Mouse (Mus musculus) left cerebral cortex, adult 9 months (tissue): ENCODE measurements at regions not wholly inside any gene's neighbourhood (a gene's known extent, or its start where the extent isn't known, plus 50 kb on each side); places are given as distances from the start of the nearest gene placed in this dataset.

Experiments
- DNase-seq, 2 experiments: peaks; one replicate each; pipeline ENCODE4 v3.0.0; 2022; ENCODE audit warnings: low spot score in 2 of 2

DNA sequence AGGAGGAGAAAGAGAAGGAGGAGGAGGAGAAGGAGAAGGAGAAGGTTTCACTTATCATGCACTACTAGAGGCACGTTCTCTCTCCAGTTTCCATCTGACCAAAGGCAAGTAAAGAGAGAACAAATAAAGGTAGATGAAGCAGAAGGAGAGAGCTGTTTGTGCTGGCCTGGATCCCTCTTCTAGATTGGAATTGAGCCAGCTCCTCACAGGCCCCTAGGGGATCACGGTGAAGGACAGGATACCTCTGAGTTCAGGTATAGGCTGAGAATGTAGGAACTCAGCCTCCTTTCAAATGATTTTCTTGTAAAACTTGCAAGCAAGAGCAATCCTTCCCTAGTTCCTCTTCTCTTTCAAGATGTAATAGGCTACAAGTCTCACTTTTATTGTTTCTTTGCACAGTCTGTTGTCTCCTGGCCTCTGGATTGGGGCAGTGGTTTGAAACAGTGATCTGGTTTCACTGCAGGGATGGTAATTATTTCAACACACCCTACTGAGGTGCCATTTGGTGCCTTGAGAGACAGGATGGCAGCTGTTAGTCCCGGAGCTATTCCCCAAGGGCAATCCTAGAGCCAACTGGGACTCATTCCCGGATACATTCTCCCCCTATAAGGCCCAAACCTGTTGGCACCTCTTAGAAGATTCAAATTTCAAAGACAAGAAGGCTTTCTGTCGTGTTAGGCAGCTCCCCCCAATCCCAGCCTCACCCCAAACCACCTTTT is 134.8 kb downstream of the Gm9817 start:
- DNase-seq, result no peak

DNA sequence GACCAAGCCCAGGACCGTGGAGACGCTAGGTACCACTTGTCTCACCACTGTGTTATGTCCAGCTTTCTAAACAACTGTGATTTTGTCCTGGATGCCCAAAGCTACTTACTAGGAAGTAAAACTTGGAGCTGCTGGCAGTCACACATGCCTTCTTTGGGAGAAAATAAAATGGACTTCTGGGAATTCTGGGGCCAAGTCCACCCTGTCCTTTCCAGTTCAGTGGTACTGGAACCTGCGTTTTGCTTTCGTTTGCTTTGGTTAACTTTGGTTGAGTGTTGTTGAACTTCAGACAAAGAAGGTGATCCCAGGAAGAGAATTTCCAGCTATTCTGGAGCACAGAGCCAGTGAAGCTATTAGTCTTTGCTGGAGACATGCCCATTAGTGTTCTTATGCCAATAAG is 139.8 kb downstream of the Gm9817 start:
- DNase-seq, result no peak

DNA sequence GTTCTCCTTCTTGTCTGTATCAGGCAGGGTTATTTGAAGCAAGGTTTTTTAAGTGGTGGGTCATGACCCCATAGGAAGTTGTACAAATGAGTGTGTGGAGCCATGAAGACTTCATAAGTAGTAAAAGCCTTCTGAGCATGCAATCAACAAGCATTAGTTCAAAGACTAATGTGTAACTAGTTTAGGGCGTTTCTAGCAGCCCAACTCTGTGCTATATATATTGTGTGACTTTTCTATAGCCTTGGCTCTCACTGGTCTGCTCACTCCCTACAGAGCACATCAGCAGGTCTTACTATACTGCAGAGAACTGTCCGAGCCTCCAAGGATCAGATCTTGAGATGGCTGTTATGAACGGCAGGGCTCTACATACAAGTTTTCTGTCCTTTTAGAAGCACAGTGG is 141.2 kb downstream of the Gm9817 start:
- DNase-seq, result no peak

DNA sequence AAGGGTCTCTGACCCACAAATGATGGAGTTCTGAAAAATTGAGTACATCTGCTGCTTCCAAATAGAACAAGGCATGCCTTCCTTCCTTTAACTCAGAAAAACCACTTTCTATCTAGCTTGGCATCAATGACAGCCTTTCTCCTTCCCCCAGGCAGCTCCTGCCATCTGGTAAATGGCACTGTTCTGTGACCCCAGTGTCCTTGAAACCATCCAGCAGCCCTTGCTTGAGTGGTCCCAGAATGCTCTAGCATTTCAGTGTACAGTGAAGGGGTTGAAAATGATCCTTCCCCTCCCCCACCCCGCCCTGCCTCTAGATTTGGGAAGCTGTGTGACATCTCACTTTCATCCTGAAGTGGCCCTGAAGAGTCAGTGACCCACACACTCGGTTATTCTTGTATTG is 152.3 kb downstream of the Gm9817 start:
- no peak for DNase-seq

DNA sequence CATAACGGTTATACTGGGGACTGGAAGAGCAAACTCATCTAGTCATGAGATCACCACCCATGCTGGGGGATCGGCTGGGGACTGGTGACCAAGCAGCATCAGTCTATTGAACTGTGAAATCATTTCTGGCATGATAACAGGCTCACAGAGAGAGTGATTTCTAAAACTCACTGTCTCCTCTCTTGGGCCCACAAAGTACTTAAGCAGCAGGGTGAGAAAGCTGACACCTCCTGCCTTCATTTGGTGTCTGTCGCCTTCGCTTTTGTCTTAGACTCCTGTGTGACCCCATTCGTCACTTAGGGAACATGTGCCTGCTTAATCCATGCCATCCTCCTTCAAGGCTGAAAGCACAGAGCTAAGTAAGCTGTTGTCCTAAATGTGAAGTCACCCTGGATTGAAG is 154.3 kb upstream of the Mylip start:
- DNase-seq, result no peak

DNA sequence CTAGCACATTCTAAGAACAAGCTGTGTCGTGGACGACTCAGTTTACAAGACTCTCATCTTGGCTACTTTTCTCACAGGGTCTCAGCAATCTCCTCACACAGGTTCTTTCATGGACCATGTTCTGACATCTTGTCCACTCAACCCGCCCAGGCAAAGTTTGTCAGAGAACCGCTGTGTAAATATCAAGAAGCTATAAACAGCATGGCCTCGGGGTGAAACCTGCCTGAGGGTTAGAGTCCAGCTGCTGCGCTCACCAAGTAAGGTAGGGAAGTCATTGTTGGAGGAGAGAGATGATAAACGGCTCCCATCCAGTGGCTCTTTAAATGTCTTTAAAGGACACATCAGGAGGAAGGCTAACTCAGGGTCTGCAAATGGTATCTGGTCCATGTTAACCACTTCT is 151.3 kb upstream of the Mylip start:
- no peak for DNase-seq

DNA sequence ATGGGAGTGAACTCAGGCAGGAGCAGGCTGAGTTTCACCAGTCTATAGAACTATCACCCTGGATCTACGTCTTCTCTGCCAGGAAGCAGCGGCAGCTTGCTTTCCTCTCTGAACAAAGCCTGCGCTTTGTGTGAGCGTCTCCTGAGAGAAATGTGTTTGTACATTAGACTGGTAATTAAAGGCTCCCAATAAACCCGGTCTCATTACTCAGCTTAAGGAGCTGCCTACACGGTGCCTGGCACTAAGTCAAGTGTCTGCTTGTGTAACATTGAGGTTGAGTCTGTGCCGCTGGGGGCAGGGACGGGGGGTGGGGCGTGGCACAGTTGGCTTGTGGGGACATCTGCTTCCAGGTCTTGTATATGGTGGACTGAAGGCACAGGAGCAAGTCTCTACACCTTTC is 150.4 kb upstream of the Mylip start:
- peak; percentile 20 to 39 for DNase-seq

DNA sequence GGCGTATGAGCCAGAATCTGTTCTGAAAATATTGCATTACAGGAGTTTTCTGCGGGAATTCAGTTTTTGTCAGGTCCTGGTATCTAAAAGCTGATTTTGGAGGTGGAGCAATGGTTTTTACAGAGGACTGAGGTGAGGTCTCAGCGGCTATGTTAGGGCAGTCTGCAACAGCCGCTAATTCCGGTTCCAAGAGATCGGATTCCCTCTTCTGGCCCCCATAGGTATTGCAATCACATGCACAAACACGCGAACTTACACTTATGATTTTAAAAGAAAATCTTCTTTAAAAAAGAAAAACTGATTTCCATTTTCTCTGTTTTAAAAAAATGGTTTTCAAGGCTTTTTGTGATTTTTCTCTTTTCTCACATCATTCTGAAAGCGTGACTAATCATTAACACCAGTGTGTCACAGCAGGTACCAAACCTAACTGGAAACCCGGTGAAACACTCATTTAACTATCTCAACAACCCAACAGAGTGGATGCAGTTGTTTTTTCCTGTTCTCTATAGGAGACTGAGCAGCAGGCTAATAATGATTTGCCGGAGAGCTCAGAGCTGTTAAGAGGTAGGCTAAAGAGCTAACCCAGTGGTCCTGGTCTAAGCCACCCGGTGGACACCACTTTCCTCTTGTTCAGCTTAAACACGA is 149.4 kb upstream of the Mylip start:
- DNase-seq, result no peak

DNA sequence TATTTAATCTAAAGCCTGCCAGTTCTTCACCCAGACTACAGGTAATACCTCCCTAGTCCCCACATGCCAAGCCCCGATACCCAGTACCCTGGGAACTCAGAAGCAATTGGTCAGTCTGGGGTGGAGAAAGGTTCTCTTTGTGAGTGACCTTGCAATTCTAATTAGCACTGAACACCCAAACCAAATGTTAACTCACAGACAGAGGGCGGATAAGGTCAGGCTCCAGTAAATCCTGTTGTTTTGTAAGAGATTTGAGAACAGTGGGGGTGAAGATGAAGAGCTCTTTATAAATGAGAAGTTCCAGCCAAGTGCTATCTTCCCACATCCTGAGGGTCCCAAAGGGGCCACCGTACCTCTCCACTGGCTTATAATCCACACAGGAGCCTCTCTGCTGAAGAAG is 147.3 kb upstream of the Mylip start:
- no peak for DNase-seq

DNA sequence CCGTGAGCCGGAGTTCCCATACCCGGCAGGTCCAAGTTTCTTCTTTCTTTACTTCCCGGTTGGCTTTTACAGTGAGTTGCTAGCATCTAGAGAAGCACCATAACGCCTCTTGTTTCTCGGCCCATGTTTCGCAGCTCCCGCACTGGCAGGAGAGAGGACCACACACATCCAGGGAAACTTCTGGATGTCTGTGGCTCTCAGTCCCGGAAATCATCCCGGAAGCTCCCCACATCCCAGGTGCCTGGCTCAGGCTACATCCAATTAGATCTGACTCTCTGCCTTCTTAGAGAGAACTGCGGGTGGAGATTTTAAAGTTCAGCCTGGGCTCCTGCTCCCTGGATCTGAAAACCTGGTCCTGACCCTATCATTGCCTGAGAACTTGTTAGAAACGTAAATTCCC is 146.8 kb upstream of the Mylip start:
- no peak for DNase-seq

DNA sequence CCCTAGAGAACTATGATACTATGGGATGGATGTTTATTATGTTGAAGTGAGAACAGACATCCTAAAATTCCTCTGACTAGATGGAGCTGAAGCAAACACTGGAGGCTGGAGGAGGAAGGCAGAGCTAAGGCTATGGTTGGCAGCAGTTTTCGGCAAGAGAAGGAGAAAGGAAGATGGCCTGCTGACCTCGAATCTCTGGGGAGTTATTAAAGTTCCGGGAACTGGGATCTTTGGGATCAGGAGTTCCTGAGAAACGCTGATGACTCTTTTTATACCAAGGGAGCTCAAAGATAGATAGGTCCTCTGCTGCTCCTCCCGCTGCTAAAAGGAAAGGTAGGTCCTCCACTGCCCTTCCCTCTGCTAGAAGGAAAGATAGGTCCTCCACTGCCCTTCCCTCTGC is 143.9 kb upstream of the Mylip start:
- DNase-seq, result no peak

DNA sequence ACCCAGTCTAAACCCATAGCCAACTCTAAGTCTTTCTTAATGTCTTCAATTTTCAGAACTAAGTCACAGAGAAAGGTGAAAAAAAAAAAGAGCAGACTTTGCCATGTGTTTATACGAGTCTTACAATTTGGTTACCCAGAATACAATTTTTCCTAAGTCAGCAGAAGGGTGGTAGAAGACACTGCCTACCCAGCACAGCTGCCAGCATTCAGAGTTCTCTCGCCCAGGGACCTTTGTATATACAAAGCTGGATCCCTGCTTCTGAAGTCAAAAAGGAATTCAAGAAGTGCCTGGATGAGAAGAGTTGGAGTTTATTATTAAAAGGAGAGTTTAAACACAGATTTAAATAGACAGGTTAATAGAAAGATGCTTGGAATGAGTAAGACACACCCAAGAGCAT is 143.2 kb upstream of the Mylip start:
- DNase-seq, result no peak

DNA sequence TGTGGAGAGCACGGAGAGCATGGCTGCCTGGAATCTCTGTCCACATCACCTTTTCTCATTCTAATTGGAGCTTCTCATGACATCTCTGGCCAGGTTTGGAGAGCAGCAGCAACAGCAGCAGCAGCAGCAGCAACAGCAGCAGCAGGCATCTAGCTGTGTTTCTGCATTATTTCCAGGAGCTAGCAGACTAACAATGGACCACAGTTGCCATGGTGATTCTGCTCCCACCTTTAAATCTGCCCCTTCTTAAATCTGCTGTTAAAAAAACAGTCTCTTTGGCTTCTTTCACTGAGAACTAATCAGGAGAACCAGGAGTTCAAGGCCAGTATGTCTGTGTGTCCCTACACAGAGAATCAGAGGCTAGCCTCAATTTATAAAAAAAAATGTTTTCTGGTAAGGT is 139.5 kb upstream of the Mylip start:
- no peak for DNase-seq

DNA sequence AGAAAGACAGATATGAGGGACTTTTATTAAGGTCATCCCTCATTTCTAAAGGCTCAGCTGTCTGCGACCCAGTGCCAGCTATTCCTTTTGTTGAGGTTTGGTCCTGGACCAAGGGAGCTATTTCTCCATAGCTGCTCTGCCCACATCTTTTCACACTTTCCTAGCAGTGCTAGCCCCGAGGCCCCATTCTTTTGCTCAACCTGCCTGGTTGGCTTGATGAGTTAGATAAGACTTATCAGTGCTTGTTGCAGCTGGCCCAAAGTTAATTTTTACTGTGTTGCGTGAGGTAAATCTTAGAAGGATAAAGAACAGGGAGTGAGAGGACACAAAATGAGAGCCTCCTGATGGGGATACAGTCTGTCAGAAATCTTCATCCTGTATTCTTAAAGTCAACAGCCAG is 138.5 kb upstream of the Mylip start:
- DNase-seq, result no peak

DNA sequence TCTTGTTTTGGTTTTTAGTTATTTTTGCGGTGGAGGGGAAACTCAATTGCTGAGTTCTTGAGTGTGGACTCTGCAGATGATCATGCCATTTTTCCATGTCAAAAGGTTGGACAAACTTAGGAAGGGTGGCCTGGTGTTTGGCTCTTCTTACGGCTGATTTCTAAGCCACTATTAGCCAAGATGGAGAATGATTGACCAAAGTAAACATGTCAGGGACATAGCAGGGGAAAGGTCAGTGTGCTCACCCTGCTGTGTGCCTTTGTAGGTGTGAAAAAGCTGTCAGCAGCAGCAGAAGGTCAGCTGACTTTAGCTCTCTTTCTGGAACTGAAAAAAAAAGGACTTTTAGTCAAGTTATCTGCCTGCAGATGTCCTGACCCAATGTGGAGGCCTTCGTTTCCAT is 137.4 kb upstream of the Mylip start:
- no peak for DNase-seq

DNA sequence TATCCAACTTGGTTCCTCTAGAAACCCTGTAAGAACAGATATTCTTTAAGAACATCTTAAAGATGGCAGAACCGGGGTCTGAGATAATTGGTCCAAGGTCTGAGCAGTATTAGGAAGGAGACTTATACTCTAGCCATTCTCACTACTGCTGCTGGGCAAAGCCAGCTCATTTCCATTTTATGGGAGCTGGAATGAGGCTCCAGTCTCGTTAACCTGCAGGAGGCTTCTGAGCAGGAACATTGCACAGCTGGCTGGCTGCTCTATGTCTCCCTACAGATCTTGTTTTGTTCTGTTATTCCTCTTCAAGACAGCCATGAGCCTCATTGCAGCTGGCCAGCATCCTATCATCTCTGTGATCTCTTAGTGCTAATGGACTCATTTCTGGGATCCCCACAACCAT is 136.3 kb upstream of the Mylip start:
- DNase-seq, result no peak

DNA sequence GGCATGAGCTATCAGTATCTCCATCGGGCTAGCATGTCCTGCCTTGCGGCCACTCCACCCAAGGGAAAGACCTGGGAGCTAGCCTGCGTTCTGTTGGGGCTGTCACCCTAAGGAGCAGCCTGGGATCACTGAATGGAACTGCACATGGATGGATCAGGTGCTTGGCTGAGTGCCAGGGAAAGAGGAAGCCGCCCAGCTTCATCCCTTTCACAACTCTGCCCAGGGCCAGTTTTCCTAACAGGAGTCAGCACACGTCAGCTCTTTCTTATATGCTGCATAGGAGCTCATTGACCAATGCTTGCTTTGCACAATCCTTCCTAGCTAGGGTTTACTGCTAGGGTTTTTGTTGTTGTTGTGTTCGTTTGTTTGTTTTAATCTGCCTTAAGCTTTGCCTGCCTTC is 134.3 kb upstream of the Mylip start:
- no peak for DNase-seq

DNA sequence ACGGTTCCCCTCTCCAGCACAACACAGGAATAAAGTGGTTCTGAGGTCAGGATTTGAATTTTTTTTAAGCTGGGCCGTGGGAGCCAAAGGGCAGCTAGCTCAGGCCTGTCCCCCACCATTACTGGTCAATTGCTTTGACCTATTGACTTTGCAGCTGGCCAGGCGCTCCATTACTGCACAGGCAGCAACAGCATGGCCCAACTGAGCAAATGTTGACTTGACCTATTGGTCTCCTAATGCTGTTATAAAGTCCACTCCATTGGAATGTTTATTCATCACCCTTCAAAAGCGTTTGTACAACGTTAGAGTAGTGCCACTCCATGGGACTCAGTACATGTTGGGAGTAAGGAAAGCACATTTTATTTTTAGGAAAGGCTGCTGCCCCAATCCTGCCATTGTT is 127.5 kb upstream of the Mylip start:
- DNase-seq, result no peak

DNA sequence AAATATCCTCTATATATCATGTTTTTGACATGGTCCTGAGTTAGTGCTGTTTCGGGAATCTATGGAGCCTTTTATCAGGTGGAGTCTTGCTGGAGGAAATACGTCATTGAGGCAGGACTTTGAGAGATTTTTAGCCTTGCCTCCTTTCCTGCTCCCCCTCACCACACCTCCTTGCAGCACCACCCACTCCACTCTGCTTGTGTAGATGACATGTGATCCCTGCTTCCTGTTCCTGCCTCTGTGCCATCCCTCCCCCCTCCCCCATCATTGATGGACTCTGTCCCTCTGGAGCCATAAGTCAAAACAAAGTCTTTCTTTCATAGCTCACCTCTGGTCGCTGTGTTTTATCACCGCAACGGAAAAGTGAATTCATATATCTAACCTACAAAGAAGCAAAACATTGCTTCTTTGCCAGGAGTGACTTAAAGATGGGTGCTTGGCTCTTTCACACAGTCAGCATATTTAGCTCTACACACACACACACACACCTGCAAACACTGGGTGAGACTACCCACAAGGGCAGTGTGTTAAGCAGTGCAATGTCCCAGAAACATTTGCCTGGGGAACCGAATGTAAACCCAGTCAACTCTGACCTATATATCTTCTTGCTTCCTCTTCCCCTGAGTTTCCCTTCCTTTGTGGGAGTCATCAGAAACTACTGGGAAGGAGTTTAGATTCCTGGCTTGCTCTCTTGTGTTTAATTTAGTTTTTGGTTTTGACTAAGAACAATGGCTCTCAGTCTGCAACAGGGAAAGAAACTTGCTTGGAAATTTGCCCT is 123.1 kb upstream of the Mylip start:
- no peak for DNase-seq

DNA sequence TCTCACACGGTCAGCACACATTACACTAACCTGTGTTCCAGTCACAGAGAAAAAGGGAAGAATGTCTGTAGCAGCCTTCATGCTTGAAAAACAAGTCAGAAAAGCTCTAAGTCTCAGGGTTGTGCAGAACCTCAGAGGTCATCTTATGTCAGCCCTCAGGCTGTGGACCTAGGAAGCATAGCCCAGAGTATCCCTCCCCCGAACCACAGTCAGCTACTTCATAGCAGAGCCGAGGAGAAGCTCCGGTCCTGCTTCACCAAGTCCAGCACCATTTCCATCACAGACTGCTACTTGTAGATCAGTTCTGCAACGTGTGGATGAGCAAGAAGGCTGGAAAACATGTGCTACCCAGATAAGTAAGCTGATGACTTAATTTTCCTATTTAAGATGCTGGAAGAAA is 122.1 kb upstream of the Mylip start:
- no peak for DNase-seq

DNA sequence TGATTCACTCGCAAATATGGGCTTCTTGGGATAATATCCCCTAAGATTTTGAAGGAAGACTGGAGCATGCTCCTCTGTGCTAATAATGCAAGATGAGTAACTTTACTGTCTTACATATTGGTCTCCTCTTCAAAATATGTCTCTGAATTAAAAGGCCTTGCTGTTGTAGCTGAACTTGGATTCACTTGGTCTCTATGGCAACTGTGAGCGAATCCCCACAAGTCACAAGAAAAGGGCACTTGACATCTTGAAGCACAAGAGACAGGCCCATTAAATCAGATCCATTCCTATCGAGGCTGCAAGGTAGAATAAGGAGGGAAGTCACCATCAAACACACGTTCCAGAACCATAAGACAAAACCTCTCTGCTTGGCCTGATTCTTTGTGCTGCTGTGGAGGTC is 121.6 kb upstream of the Mylip start:
- DNase-seq, result no peak

DNA sequence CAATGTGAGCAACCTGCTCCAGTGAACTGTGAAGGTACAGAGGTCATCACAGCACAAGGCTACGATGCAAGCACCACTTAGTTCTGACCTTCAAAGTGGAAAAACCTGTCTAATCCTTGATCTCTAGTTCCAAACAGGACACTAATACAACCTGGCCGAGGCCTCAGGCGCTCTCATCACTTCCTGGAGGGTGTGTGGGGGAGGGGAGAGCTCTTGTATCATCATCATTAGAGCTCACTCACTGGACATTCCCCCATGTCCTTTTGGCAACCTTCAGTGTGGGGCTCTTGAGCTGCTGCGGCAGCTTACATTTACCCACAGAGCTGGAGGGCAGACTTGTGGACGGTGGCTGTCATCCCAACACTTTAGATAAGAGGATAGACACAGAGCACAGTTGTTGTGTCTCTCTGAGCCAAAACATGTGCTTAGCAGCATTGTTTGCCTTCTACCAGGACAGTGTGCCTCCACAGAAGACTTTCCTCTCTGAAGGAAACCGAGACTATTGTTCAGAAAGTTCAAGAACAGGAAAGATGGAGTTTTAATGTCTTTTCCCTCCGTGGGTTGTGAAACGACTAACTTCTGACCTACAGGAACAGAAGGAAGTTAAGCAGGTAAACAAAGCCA is 115.2 kb upstream of the Mylip start:
- no peak for DNase-seq

DNA sequence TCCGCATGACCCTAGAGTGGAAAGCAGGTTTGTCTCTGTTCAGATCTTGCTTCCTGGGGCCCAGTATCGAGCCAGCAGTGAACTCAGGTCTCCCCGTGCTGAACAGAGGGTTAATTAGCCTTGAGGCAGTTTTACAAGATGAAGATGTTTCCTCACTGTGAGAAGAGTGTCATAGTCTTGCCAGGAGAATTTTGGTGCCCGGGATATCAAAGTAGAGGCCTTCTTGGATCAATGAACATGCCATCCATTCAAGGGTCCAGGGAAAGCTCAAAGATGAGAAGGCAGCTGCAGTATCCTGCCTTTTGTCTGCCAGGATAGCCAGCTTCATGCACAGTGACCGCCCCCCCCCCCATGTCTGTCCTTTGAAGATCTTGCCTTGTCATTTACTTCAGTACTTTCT is 114.2 kb upstream of the Mylip start:
- no peak for DNase-seq
